Mouse (Mus musculus): ENCODE results near the gene Impg1.
"Not testable (repeated sequence)": the region's sequence is repeated elsewhere in the genome, so short reads cannot be mapped to it uniquely, and the experiment has no call there.

The Impg1 gene

GRCm38 (mm10) chr9:80342520-80342919, 122.8 kb downstream of the Impg1 start:
- DNase-seq = no peak

- DNase-seq = no peak
These were observed 123.5 kb downstream of the Impg1 start for GRCm38 (mm10) chr9:80341756-80342155.

- no peak for DNase-seq
These were observed 124.4 kb downstream of the Impg1 start for GRCm38 (mm10) chr9:80340927-80341326.

GRCm38 (mm10) chr9:80338026-80338425, 127.3 kb downstream of the Impg1 start:
- DNase-seq = no peak

- no peak for DNase-seq
These were observed 129.5 kb downstream of the Impg1 start for GRCm38 (mm10) chr9:80335660-80336357.

- DNase-seq = peak; percentile 29 to 40
These were observed 131.2 kb downstream of the Impg1 start for GRCm38 (mm10) chr9:80333998-80334605.

GRCm38 (mm10) chr9:80333466-80333865, 131.8 kb downstream of the Impg1 start:
- no peak for DNase-seq

- DNase-seq = peak; percentile 34 to 43
These were observed 133.1 kb downstream of the Impg1 start for GRCm38 (mm10) chr9:80332153-80332552.

GRCm38 (mm10) chr9:80321051-80321887, 144.0 kb downstream of the Impg1 start:
- DNase-seq = not testable (repeated sequence)

GRCm38 (mm10) chr9:80318027-80318426, 147.3 kb downstream of the Impg1 start:
- no peak for DNase-seq

- DNase-seq = no peak
These were observed 149.4 kb downstream of the Impg1 start for GRCm38 (mm10) chr9:80315922-80316321.

- DNase-seq = no peak
These were observed 151.7 kb downstream of the Impg1 start for GRCm38 (mm10) chr9:80313610-80314009.

GRCm38 (mm10) chr9:80307629-80308028, 157.7 kb downstream of the Impg1 start:
- no peak for DNase-seq

- no peak for DNase-seq
These were observed 158.4 kb downstream of the Impg1 start for GRCm38 (mm10) chr9:80306853-80307252.

- no peak for DNase-seq
These were observed 158.9 kb downstream of the Impg1 start for GRCm38 (mm10) chr9:80306390-80306789.

GRCm38 (mm10) chr9:80303518-80303917, 161.8 kb downstream of the Impg1 start:
- peak; percentile 14 to 59 for DNase-seq

GRCm38 (mm10) chr9:80299031-80299430, 166.2 kb downstream of the Impg1 start:
- no peak for DNase-seq

- DNase-seq = no peak
These were observed 169.2 kb downstream of the Impg1 start for GRCm38 (mm10) chr9:80296086-80296485.

GRCm38 (mm10) chr9:80293056-80293584, 172.2 kb downstream of the Impg1 start:
- DNase-seq = no peak

- no peak for DNase-seq
These were observed 178.4 kb downstream of the Impg1 start for GRCm38 (mm10) chr9:80286845-80287244.

GRCm38 (mm10) chr9:80284539-80285174, 180.6 kb downstream of the Impg1 start:
- no peak for DNase-seq

GRCm38 (mm10) chr9:80282426-80282825, 182.9 kb downstream of the Impg1 start:
- no peak for DNase-seq

- no peak for DNase-seq
These were observed 184.6 kb downstream of the Impg1 start for GRCm38 (mm10) chr9:80280724-80281123.

All from kidney, postnatal 36 days (tissue).